Mouse (Mus musculus): ENCODE results near the gene Itga5. TPM values are rescaled to one million over a fixed set of nuclear protein-coding genes. Genes with fewer than 3 reads are reported as not detected.

Gene Itga5
- polyA plus RNA-seq, 1 experiment from 2014 or later = 50.9 TPM

GRCm38 (mm10) chr15:103376837-103377269 is 10.3 kb upstream of the Itga5 start:
- Histone ChIP-seq H3K4me2 (replicated peaks) (no peak overlapping the region), H3K9ac (no peak overlapping the region)
- 58% methylated on average over 8 of the region's 8 CpGs for WGBS

GRCm38 (mm10) chr15:103375112-103375800 is 8.7 kb upstream of the Itga5 start:
- H3K9me3 ChIP-seq = no peaks in the 10 kb centered on the region
- H3K9ac ChIP-seq = no peak overlapping the region
- no peaks in the 10 kb centered on the region for H3K36me3 ChIP-seq
- H3K4me2 ChIP-seq (replicated peaks) = no peak overlapping the region
- H3K27ac ChIP-seq = no peak overlapping the region
- ATAC-seq (ENCODE audit: insufficient number of reproducible peaks, insufficient read depth, low FRiP score, low TSS enrichment) = no peak
- no peaks in the 10 kb centered on the region for H3K27me3 ChIP-seq
- WGBS = 83% methylated on average over 4 of the region's 4 CpGs
- H3K4me1 ChIP-seq = peaks cover 28% of the 10 kb centered on the region
- no peak overlapping the region for H3K4me3 ChIP-seq

More at GRCm38 (mm10) chr15:103376837-103377269, 10.3 kb upstream of the Itga5 start:
- ATAC-seq (ENCODE audit: insufficient number of reproducible peaks, insufficient read depth, low FRiP score, low TSS enrichment) = no peak
- Histone ChIP-seq H3K27me3 (no peaks in the 10 kb centered on the region), H3K36me3 (no peaks in the 10 kb centered on the region), H3K4me3 (no peak overlapping the region), H3K9me3 (no peaks in the 10 kb centered on the region), H3K4me1 (peaks cover 19% of the 10 kb centered on the region), H3K27ac (peak overlapping the region; percentile 36; the same call in 1 of the 2 replicates)

- ATAC-seq (ENCODE audit: insufficient number of reproducible peaks, insufficient read depth, low FRiP score, low TSS enrichment) = no peak
- Histone ChIP-seq H3K27ac (no peak overlapping the region), H3K36me3 (no peaks in the 10 kb centered on the region), H3K4me2 (replicated peaks) (no peak overlapping the region), H3K4me3 (no peak overlapping the region), H3K9ac (no peak overlapping the region), H3K9me3 (no peaks in the 10 kb centered on the region), H3K4me1 (peaks cover 23% of the 10 kb centered on the region), H3K27me3 (0 out of 2 replicates have a peak, but pooled peaks cover 4% of the 10 kb centered on the region)
Observed at GRCm38 (mm10) chr15:103372461-103372860, 5.9 kb upstream of the Itga5 start.

- peaks cover 25% of the 10 kb centered on the region for H3K4me1 ChIP-seq
- WGBS = 74% methylated on average over 1 of the region's 1 CpGs
- no peak overlapping the region for H3K4me2 ChIP-seq (replicated peaks)
- H3K36me3 ChIP-seq = no peaks in the 10 kb centered on the region
- no peak overlapping the region for H3K9ac ChIP-seq
- ATAC-seq (ENCODE audit: insufficient number of reproducible peaks, insufficient read depth, low FRiP score, low TSS enrichment) = no peak
- H3K9me3 ChIP-seq = no peaks in the 10 kb centered on the region
- H3K27ac ChIP-seq = no peak overlapping the region
- 0 out of 2 replicates have a peak, but pooled peaks cover 4% of the 10 kb centered on the region for H3K27me3 ChIP-seq
- H3K4me3 ChIP-seq = no peak overlapping the region
Observed at GRCm38 (mm10) chr15:103371741-103372140, 5.2 kb upstream of the Itga5 start.

- Histone ChIP-seq H3K9me3 (no peaks in the 10 kb centered on the region), H3K36me3 (no peaks in the 10 kb centered on the region), H3K4me3 (no peak overlapping the region), H3K4me1 (peaks cover 23% of the 10 kb centered on the region), H3K9ac (no peak overlapping the region), H3K4me2 (replicated peaks) (no peak overlapping the region), H3K27me3 (0 out of 2 replicates have a peak, but pooled peaks cover 4% of the 10 kb centered on the region), H3K27ac (0 out of 2 replicates have a peak overlapping the region, but pooled peaks have one; percentile 32)
- no peak for ATAC-seq (ENCODE audit: insufficient number of reproducible peaks, insufficient read depth, low FRiP score, low TSS enrichment)
- WGBS = 22% methylated on average over 2 of the region's 2 CpGs
Observed at GRCm38 (mm10) chr15:103371208-103371607, 4.6 kb upstream of the Itga5 start.

- Histone ChIP-seq H3K27ac (no peak overlapping the region; the same call in 1 of the 2 replicates), H3K9me3 (no peaks in the 10 kb centered on the region), H3K9ac (no peak overlapping the region), H3K36me3 (no peaks in the 10 kb centered on the region), H3K27me3 (0 out of 2 replicates have a peak, but pooled peaks cover 4% of the 10 kb centered on the region), H3K4me1 (peaks cover 23% of the 10 kb centered on the region), H3K4me3 (no peak overlapping the region), H3K4me2 (replicated peaks) (no peak overlapping the region)
- ATAC-seq (ENCODE audit: insufficient number of reproducible peaks, insufficient read depth, low FRiP score, low TSS enrichment) = no peak
- WGBS = 45% methylated on average over 4 of the region's 4 CpGs
Observed at GRCm38 (mm10) chr15:103370462-103370861, 3.9 kb upstream of the Itga5 start.

GRCm38 (mm10) chr15:103369123-103369522 is 2.6 kb upstream of the Itga5 start:
- WGBS = 66% methylated on average over 1 of the region's 1 CpGs

GRCm38 (mm10) chr15:103368179-103368940 is 1.8 kb upstream of the Itga5 start:
- no peak for ATAC-seq (ENCODE audit: insufficient number of reproducible peaks, insufficient read depth, low FRiP score, low TSS enrichment)
- WGBS = 78% methylated on average over 4 of the region's 4 CpGs
- Histone ChIP-seq H3K4me3 (no peak overlapping the region), H3K4me1 (peaks cover 35% of the 10 kb centered on the region), H3K9me3 (no peaks in the 10 kb centered on the region), H3K27ac (no peak overlapping the region), H3K9ac (no peak overlapping the region), H3K36me3 (no peaks in the 10 kb centered on the region), H3K27me3 (0 out of 2 replicates have a peak, but pooled peaks cover 4% of the 10 kb centered on the region), H3K4me2 (replicated peaks) (no peak overlapping the region)

More at GRCm38 (mm10) chr15:103369123-103369522, 2.6 kb upstream of the Itga5 start:
- Histone ChIP-seq H3K4me3 (no peak overlapping the region), H3K4me2 (replicated peaks) (no peak overlapping the region), H3K36me3 (no peaks in the 10 kb centered on the region), H3K27ac (no peak overlapping the region), H3K9ac (no peak overlapping the region), H3K4me1 (peaks cover 32% of the 10 kb centered on the region), H3K9me3 (no peaks in the 10 kb centered on the region), H3K27me3 (0 out of 2 replicates have a peak, but pooled peaks cover 4% of the 10 kb centered on the region)
- no peak for ATAC-seq (ENCODE audit: insufficient number of reproducible peaks, insufficient read depth, low FRiP score, low TSS enrichment)

GRCm38 (mm10) chr15:103365471-103366375 is 840 bp downstream of the Itga5 start:
- Histone ChIP-seq H3K4me2 (replicated peaks) (peak overlapping the region; percentile 67), H3K9ac (peak overlapping the region; percentile 93), H3K36me3 (no peaks in the 10 kb centered on the region), H3K4me3 (peak overlapping the region; percentile 95), H3K4me1 (peaks cover 24% of the 10 kb centered on the region), H3K27me3 (0 out of 2 replicates have a peak, but pooled peaks cover 4% of the 10 kb centered on the region), H3K27ac (peak overlapping the region; percentile 91), H3K9me3 (no peaks in the 10 kb centered on the region)
- 0 out of 2 replicates have a peak, but pooled peaks have one; percentile 32 for ATAC-seq (ENCODE audit: insufficient number of reproducible peaks, insufficient read depth, low FRiP score, low TSS enrichment)
- under 1% methylated on average over 48 of the region's 51 CpGs for WGBS

GRCm38 (mm10) chr15:103364761-103365160 is 1.8 kb downstream of the Itga5 start:
- H3K9ac ChIP-seq = peak overlapping the region; percentile 93
- H3K36me3 ChIP-seq = no peaks in the 10 kb centered on the region
- H3K27me3 ChIP-seq = 0 out of 2 replicates have a peak, but pooled peaks cover 4% of the 10 kb centered on the region
- ATAC-seq (ENCODE audit: insufficient number of reproducible peaks, insufficient read depth, low FRiP score, low TSS enrichment) = no peak
- WGBS = 48% methylated on average over 4 of the region's 4 CpGs
- H3K4me1 ChIP-seq = peaks cover 24% of the 10 kb centered on the region
- H3K9me3 ChIP-seq = no peaks in the 10 kb centered on the region
- peak overlapping the region; percentile 67 for H3K4me2 ChIP-seq (replicated peaks)
- H3K4me3 ChIP-seq = peak overlapping the region; percentile 95
- peak overlapping the region; percentile 17; the same call in 1 of the 2 replicates for H3K27ac ChIP-seq

GRCm38 (mm10) chr15:103363809-103364208 is 2.8 kb downstream of the Itga5 start:
- 52% methylated on average over 1 of the region's 1 CpGs for WGBS
- H3K9me3 ChIP-seq = no peaks in the 10 kb centered on the region
- H3K4me1 ChIP-seq = peaks cover 32% of the 10 kb centered on the region

More at GRCm38 (mm10) chr15:103363809-103364208, 2.8 kb downstream of the Itga5 start:
- H3K4me2 ChIP-seq (replicated peaks) = no peak overlapping the region
- H3K36me3 ChIP-seq = no peaks in the 10 kb centered on the region
- no peak overlapping the region for H3K27ac ChIP-seq
- no peak overlapping the region for H3K9ac ChIP-seq
- no peak for ATAC-seq (ENCODE audit: insufficient number of reproducible peaks, insufficient read depth, low FRiP score, low TSS enrichment)
- H3K27me3 ChIP-seq = 0 out of 2 replicates have a peak, but pooled peaks cover 4% of the 10 kb centered on the region
- no peak overlapping the region for H3K4me3 ChIP-seq
